Mouse (Mus musculus) ES-Bruce4 (cell line): ENCODE measurements at regions not wholly inside any gene's neighbourhood (a gene's known extent, or its start where the extent isn't known, plus 50 kb on each side); places are given as distances from the start of the nearest gene placed in this dataset.

Source experiments
- H3K27ac ChIP-seq: 2 replicates; pipeline ENCODE4 v1.5.1; 2012; ENCODE audit warnings: low read length, inconsistent platforms; ENCODE audit not compliant: insufficient read depth
- H3K27me3 ChIP-seq: 2 replicates; pipeline ENCODE4 v1.6.1; 2012; ENCODE audit warnings: mild to moderate bottlenecking, low read length, inconsistent platforms; ENCODE audit not compliant: control insufficient read depth, poor library complexity, insufficient read depth, severe bottlenecking
- H3K36me3 ChIP-seq: 2 replicates; pipeline ENCODE4 v1.6.1; 2012; ENCODE audit warnings: inconsistent platforms, mild to moderate bottlenecking, low read length, moderate library complexity; ENCODE audit not compliant: control insufficient read depth, poor library complexity, insufficient read depth, severe bottlenecking
- H3K4me1 ChIP-seq: one replicate; pipeline ENCODE4 v1.8.1; 2011; ENCODE audit warnings: low read length; ENCODE audit not compliant: control insufficient read depth, insufficient read depth
- H3K4me3 ChIP-seq: 2 replicates; pipeline ENCODE4 v1.5.1; 2011; ENCODE audit warnings: low read depth, mild to moderate bottlenecking, low read length
- H3K9ac ChIP-seq: 2 replicates; pipeline ENCODE4 v1.6.1; 2012; ENCODE audit warnings: low read depth, mild to moderate bottlenecking, inconsistent platforms; ENCODE audit not compliant: poor library complexity, severe bottlenecking
- H3K9me3 ChIP-seq: replicated peaks from 2 replicates; pipeline ENCODE4 v1.6.1; 2012; ENCODE audit warnings: mild to moderate bottlenecking, low read length, inconsistent platforms; ENCODE audit not compliant: control insufficient read depth, poor library complexity, insufficient read depth, severe bottlenecking
- CTCF ChIP-seq: IDR thresholded peaks from one replicate; pipeline ENCODE4 v1.8.1; 2011; ENCODE audit warnings: low read depth, low read length
- EP300 ChIP-seq: IDR thresholded peaks from 2 replicates; pipeline ENCODE4 v1.6.1; 2011; ENCODE audit warnings: low read depth, low read length; ENCODE audit not compliant: insufficient read depth
- POLR2A ChIP-seq: IDR thresholded peaks from one replicate; pipeline ENCODE4 v1.8.1; 2011; ENCODE audit warnings: low read length; ENCODE audit not compliant: insufficient read depth

- no peak overlapping the region for H3K27ac ChIP-seq
Observed at GRCm38 (mm10) chr10:11739574-11740368, 396.6 kb downstream of the Epm2a start.

GRCm38 (mm10) chr10:11745587-11745986 is 402.4 kb downstream of the Epm2a start:
- Histone ChIP-seq H3K9me3 (peaks cover 4% of the 10 kb centered on the region; the same call in 1 of the 2 replicates), H3K27me3 (no peaks in the 10 kb centered on the region)

More at GRCm38 (mm10) chr10:11739574-11740368, 396.6 kb downstream of the Epm2a start:
- Histone ChIP-seq H3K9ac (no peak overlapping the region), H3K4me3 (no peak overlapping the region), H3K4me1 (no peaks in the 10 kb centered on the region), H3K27me3 (no peaks in the 10 kb centered on the region), H3K9me3 (no peaks in the 10 kb centered on the region), H3K36me3 (no peaks in the 10 kb centered on the region)
- TF ChIP-seq CTCF (no peak), EP300 (no peak), POLR2A (no peak)

GRCm38 (mm10) chr10:11746959-11747358 is 403.8 kb downstream of the Epm2a start:
- peaks cover 4% of the 10 kb centered on the region; the same call in 1 of the 2 replicates for H3K9me3 ChIP-seq
- peak; percentile 33; the same call in 1 of the 2 replicates for TF ChIP-seq EP300
- no peak for TF ChIP-seq POLR2A
- no peak for TF ChIP-seq CTCF
- no peak overlapping the region for H3K4me3 ChIP-seq
- H3K27me3 ChIP-seq, result no peaks in the 10 kb centered on the region
- H3K36me3 ChIP-seq, result no peaks in the 10 kb centered on the region
- no peaks in the 10 kb centered on the region for H3K4me1 ChIP-seq
- peak overlapping the region; percentile 75 for H3K27ac ChIP-seq
- H3K9ac ChIP-seq, result no peak overlapping the region

More at GRCm38 (mm10) chr10:11745587-11745986, 402.4 kb downstream of the Epm2a start:
- Histone ChIP-seq H3K4me1 (no peaks in the 10 kb centered on the region), H3K4me3 (no peak overlapping the region), H3K9ac (no peak overlapping the region), H3K36me3 (no peaks in the 10 kb centered on the region), H3K27ac (no peak overlapping the region)
- TF ChIP-seq CTCF (no peak), POLR2A (no peak), EP300 (no peak)

GRCm38 (mm10) chr10:11755105-11755730 is 412.0 kb downstream of the Epm2a start:
- no peak for TF ChIP-seq POLR2A
- no peak for TF ChIP-seq EP300
- no peak for TF ChIP-seq CTCF
- no peak overlapping the region for H3K9ac ChIP-seq

GRCm38 (mm10) chr10:11777894-11778293 is 434.7 kb downstream of the Epm2a start:
- Histone ChIP-seq H3K27me3 (no peaks in the 10 kb centered on the region), H3K4me1 (no peaks in the 10 kb centered on the region), H3K27ac (no peak overlapping the region), H3K36me3 (no peaks in the 10 kb centered on the region), H3K4me3 (no peak overlapping the region), H3K9me3 (peaks cover 26% of the 10 kb centered on the region), H3K9ac (no peak overlapping the region)
- TF ChIP-seq CTCF (no peak), POLR2A (no peak), EP300 (no peak)

More at GRCm38 (mm10) chr10:11755105-11755730, 412.0 kb downstream of the Epm2a start:
- H3K27ac ChIP-seq, result no peak overlapping the region
- H3K36me3 ChIP-seq, result no peaks in the 10 kb centered on the region
- H3K4me1 ChIP-seq, result no peaks in the 10 kb centered on the region
- H3K4me3 ChIP-seq, result no peak overlapping the region
- no peaks in the 10 kb centered on the region for H3K27me3 ChIP-seq
- peaks cover 21% of the 10 kb centered on the region for H3K9me3 ChIP-seq
